Mouse (Mus musculus) lung, adult 2 months (tissue): ENCODE measurements at regions not wholly inside any gene's neighbourhood (a gene's known extent, or its start where the extent isn't known, plus 50 kb on each side); places are given as distances from the start of the nearest gene placed in this dataset.

ENCODE experiments used
- CTCF ChIP-seq: fragments of 200-500 bp; IDR thresholded peaks from 2 replicates; pipeline ENCODE4 v1.5.1; 2011; ENCODE audit warnings: mild to moderate bottlenecking, low read length, control low read depth; ENCODE audit not compliant: insufficient read depth
- POLR2A ChIP-seq: fragments of 200-500 bp; IDR thresholded peaks from 2 replicates; pipeline ENCODE4 v1.6.1; 2011; ENCODE audit warnings: low read depth, mild to moderate bottlenecking, control low read depth, low read length, borderline replicate concordance; ENCODE audit errors: extremely low read depth

GRCm38 (mm10) chr16:53130677-53131076 lies 676.8 kb upstream of the Alcam start:
- TF ChIP-seq POLR2A = no peak
- TF ChIP-seq CTCF = no peak
